Mouse (Mus musculus): ENCODE measurements around the gene Casc3. TPM values are rescaled to one million over a fixed set of nuclear protein-coding genes. Genes with fewer than 3 reads are reported as not detected.
A peak's percentile ranks its signal among the peaks of the same experiment; 100 is the strongest.

Gene Casc3
- polyA plus RNA-seq, 1 experiment: 30.2 TPM

DNA sequence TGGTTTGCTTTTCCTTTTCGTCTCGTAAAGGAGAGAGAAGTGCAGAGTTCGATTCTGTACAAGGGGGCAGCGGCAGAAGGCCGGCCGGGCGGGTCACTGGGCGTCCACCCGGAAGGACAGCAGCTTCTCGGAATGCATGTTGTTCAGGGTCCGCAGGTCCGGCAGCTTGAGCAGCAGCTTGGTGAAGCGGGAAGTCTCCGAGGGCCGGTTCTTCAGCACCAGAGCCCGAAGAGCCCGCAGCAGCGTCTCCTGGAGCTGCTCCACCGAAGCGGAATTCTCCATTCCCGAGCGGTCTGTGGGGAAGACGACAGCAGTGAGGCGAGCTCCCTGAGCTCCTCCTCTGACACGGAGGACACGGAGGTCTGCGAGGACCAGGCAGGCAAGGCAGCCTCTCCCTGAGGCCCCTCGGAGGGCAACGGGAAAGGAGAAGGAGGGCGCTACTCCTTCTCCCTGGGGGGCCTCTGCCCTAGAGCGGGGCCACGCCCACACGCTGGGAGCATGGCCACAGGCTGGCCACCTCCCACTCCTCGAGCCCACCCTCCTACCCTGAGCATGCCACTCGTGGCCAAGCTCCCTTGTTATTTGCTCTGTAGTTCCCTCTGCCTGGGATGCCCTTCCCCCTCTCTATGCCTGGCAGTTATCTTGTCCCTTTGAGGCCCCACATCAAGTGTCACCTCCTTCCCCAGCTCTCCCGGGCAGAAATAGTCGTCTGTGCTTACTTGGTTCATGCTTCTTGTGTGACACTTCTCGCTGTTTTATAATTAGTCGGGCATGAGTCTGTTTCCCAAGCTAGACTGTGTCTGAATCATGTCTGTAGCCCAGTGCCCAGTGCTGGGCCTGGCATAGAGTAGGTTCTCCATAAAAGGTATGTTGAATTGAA, 36.3 kb upstream of the Casc3 start:
- no peaks in the 10 kb centered on the region; the same call in 1 of the 2 replicates for H3K36me3 ChIP-seq (ENCODE audit: control insufficient read depth, insufficient read depth, low read length)
- DNase-seq (ENCODE audit: low read depth in 1 of 2, low spot score in 2 of 2): no peak
- H3K4me1 ChIP-seq (ENCODE audit: control insufficient read depth, insufficient read depth, insufficient read length): peaks cover 26% of the 10 kb centered on the region
- H3K27ac ChIP-seq (ENCODE audit: insufficient read depth, low read length): no peak overlapping the region
- WGBS: 66% methylated on average over 39 of the region's 39 CpGs
- no peak for TF ChIP-seq POLR2A (IDR thresholded peaks at IDR 0.05; ENCODE audit: low read depth, low read length)
- TF ChIP-seq CTCF (IDR thresholded peaks at IDR 0.05; ENCODE audit: extremely low read depth, insufficient read depth, insufficient read length, insufficient replicate concordance): no peak
- no peaks in the 10 kb centered on the region for H3K27me3 ChIP-seq (ENCODE audit: control insufficient read depth, insufficient read depth, low read length)
- no peak overlapping the region for H3K4me3 ChIP-seq (ENCODE audit: extremely low read depth, insufficient read depth, insufficient read length)

DNA sequence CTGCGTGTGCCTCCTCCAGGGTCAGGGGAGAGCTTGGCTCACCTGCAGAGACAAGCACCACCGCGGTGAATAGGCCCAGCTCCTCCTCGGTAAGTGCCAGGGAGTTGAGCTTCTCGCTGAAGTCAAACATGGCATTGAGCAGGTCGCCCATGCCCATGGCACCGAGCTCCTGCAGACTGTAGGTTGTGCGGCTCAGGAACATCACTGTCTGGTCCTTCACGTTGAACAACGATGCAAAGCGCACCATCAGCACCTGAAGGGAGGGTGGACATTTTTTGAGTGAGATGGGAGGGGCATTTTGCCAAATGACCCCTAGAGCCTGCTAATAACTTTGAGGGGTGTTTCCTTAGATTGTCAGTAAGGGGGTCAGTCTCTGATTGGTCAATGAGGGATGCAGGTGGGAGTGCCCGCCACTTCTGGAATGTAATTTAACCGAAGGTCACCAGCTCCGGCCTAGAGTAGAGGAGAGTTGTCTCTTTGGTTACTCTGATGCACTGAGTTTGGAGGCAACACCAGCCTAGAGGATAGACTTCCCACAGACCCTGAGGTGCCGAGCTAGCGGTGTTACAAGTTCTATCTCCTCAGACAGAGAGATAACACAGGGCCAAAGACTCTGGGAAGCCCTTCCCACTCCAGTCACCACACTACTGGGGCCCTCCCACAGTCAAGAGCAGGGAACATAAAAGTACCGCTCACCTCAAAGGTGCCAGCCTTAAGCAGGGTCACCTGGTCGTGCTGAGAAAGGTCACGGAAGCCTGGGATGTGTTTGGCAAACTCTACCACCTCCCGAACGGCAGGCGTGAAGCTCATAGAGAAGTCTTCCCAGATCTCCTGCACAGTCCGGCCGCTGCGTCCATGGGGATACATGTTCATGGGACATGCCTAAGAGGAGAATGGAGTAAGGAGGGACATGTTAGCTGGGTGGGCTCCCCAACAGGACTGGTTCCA, 35.4 kb upstream of the Casc3 start:
- H3K4me1 ChIP-seq (ENCODE audit: control insufficient read depth, insufficient read depth, insufficient read length): peaks cover 29% of the 10 kb centered on the region
- H3K27me3 ChIP-seq (ENCODE audit: control insufficient read depth, insufficient read depth, low read length): no peaks in the 10 kb centered on the region
- H3K36me3 ChIP-seq (ENCODE audit: control insufficient read depth, insufficient read depth, low read length): no peaks in the 10 kb centered on the region
- DNase-seq (ENCODE audit: low read depth in 1 of 2, low spot score in 2 of 2): no peak
- H3K4me3 ChIP-seq (ENCODE audit: extremely low read depth, insufficient read depth, insufficient read length): no peak overlapping the region
- 91% methylated on average over 25 of the region's 25 CpGs for WGBS
- TF ChIP-seq CTCF (IDR thresholded peaks at IDR 0.05; ENCODE audit: extremely low read depth, insufficient read depth, insufficient read length, insufficient replicate concordance) (no peak), POLR2A (IDR thresholded peaks at IDR 0.05; ENCODE audit: low read depth, low read length) (no peak)
- H3K27ac ChIP-seq (ENCODE audit: insufficient read depth, low read length): no peak overlapping the region

DNA sequence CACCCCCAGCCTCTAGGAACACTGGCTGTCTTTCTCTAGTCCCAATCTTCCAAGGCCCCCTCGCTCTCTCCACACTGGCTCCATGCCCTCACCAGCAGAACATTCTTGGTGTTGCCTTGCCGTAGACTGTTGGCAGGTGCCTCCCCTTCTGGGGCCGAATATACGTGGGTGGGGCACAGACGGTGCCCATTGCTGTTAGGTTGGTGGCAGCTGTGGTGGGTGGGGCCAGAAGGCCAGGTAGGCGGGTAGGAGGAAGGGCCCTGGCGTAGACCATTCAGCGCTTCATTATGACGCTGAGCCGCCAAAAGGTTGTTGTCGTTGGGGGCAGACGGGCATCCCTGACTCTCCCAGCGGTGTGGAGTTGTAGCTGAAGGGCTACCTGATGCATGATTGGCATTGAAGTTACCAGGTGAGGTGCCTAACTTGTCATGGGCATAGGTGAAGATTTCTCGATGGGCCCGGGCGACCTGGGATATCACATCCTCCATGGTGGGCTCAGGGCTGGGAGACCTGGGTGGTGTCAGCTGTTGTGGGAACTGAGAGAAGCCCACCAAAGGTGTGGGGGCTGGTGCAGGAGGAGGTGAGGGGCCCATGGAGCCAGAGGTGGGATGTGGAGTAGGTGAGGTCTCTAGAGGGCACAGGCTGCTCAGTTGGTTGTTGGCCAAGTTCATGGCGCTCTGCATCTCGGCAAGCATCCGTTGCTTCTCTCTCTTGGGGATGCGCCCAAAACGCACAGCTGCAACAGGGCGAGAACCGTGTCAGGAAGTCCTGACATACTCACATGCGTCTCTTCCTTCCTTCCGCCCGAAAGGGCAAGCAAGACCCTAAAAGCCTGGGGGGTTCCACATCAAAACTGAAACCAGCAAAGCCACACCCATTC, 34.4 kb upstream of the Casc3 start:
- DNase-seq (ENCODE audit: low read depth in 1 of 2, low spot score in 2 of 2): peak in 1 of 2 experiments; percentile 58
- Histone ChIP-seq H3K4me1 (ENCODE audit: control insufficient read depth, insufficient read depth, insufficient read length) (peaks cover 38% of the 10 kb centered on the region), H3K36me3 (ENCODE audit: control insufficient read depth, insufficient read depth, low read length) (no peaks in the 10 kb centered on the region), H3K27me3 (ENCODE audit: control insufficient read depth, insufficient read depth, low read length) (no peaks in the 10 kb centered on the region), H3K4me3 (ENCODE audit: extremely low read depth, insufficient read depth, insufficient read length) (no peak overlapping the region; the same call in 1 of the 2 replicates), H3K27ac (ENCODE audit: insufficient read depth, low read length) (peak overlapping the region; percentile 51)
- WGBS: 62% methylated on average over 26 of the region's 26 CpGs
- TF ChIP-seq CTCF (IDR thresholded peaks at IDR 0.05; ENCODE audit: extremely low read depth, insufficient read depth, insufficient read length, insufficient replicate concordance): no peak
- TF ChIP-seq POLR2A (IDR thresholded peaks at IDR 0.05; ENCODE audit: low read depth, low read length): no peak

DNA sequence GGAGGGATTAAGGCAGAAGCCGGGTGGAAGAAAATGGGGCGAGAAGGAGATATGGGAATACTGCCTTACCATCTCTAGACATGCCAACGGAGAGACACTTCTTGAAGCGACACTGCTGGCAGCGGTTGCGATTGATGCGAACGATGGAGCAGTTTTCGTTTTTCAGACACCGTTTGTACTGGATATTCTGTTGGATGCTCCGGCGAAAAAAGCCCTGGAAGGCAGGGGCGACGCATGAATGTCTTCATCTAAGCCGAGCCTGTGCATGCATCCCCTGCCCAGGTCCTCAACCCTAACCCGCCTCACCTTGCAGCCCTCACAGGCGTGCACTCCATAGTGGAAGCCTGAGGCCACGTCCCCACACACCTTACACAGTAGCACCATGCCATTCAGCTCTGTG, 33.6 kb upstream of the Casc3 start:
- Histone ChIP-seq H3K4me3 (ENCODE audit: extremely low read depth, insufficient read depth, insufficient read length) (no peak overlapping the region), H3K4me1 (ENCODE audit: control insufficient read depth, insufficient read depth, insufficient read length) (peaks cover 43% of the 10 kb centered on the region), H3K27me3 (ENCODE audit: control insufficient read depth, insufficient read depth, low read length) (no peaks in the 10 kb centered on the region), H3K27ac (ENCODE audit: insufficient read depth, low read length) (0 out of 2 replicates have a peak overlapping the region, but pooled peaks have one; percentile 15), H3K36me3 (ENCODE audit: control insufficient read depth, insufficient read depth, low read length) (no peaks in the 10 kb centered on the region)
- DNase-seq (ENCODE audit: low read depth in 1 of 2, low spot score in 2 of 2): no peak
- 94% methylated on average over 18 of the region's 18 CpGs for WGBS
- TF ChIP-seq POLR2A (IDR thresholded peaks at IDR 0.05; ENCODE audit: low read depth, low read length) (no peak), CTCF (IDR thresholded peaks at IDR 0.05; ENCODE audit: extremely low read depth, insufficient read depth, insufficient read length, insufficient replicate concordance) (no peak)

DNA sequence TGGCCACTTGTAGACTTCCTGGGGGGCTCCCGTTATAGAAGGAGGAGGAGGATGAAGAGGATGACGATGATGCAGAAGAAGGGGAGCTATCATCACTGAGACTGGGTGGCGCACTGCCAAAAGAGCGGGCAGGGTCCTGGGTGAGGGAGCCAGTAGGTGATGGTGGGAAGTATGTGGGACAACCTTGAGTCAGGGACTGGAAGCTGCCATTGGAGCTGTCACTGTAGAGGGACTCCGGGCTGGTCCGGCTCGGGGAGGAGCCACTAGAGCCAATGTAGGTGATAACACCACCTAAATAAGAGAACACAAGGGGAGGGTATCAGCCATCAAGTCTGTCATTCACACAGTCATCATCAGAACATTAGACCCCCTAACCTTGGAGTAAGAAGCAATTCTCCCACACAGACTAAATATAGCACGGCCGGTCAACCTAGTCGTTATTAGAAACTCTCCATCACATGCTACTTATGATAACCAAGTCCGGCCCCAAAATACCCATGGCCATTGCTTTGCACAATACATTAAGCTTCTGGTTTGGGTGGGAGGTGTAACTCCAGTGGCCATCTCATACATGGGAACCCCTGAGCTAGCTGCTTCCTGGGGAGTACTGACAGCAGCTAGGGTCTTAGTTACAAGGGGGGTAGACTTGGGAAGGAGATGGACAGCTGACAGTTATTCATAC, 32.7 kb upstream of the Casc3 start:
- no peak overlapping the region for H3K27ac ChIP-seq (ENCODE audit: insufficient read depth, low read length)

More for the DNA sequence above, 32.7 kb upstream of the Casc3 start:
- H3K27me3 ChIP-seq (ENCODE audit: control insufficient read depth, insufficient read depth, low read length): no peaks in the 10 kb centered on the region
- no peak overlapping the region for H3K4me3 ChIP-seq (ENCODE audit: extremely low read depth, insufficient read depth, insufficient read length)
- H3K36me3 ChIP-seq (ENCODE audit: control insufficient read depth, insufficient read depth, low read length): no peaks in the 10 kb centered on the region
- DNase-seq (ENCODE audit: low read depth in 1 of 2, low spot score in 2 of 2): no peak
- H3K4me1 ChIP-seq (ENCODE audit: control insufficient read depth, insufficient read depth, insufficient read length): peaks cover 46% of the 10 kb centered on the region
- TF ChIP-seq POLR2A (IDR thresholded peaks at IDR 0.05; ENCODE audit: low read depth, low read length) (no peak), CTCF (IDR thresholded peaks at IDR 0.05; ENCODE audit: extremely low read depth, insufficient read depth, insufficient read length, insufficient replicate concordance) (no peak)
- WGBS: 88% methylated on average over 11 of the region's 11 CpGs

Measured in spleen, adult 2 months (tissue).